Mouse (Mus musculus): ENCODE measurements around the gene Sae1. TPM values are rescaled to one million over a fixed set of nuclear protein-coding genes. Genes with fewer than 3 reads are reported as not detected.

The Sae1 gene
- total and polyA plus RNA-seq, 2 experiments from 2014 or later, result 122 to 211 TPM

DNA sequence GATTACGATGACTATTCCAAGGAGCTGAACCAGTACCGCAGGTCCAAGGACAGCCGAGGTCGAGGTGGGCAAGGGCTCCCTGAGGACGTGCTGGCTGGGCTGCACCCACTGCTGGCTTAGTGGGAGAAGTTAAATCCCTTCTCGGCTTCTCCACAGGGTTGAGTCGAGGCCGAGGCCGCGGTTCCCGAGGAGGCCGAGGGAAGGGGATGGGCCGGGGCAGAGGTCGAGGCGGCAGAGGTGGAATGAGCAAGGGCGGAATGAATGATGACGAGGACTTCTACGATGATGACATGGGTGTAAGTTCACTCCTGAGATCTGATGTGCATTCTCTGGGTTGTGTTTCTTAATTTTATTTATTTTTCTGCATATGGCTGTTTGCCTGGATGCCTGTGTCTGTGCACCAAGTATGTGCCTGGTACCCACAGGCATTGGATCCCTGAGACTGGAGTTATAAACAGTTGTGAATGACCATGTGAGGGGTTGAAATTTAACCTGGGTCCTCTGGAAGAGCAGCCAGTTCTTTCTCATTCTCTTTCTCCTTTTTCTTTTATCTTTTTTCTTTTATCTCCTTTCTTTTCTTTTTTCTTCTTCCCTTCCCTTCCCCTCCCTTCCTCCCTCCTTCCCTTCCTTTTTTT is 34.7 kb upstream of the Sae1 start:
- no peak for ATAC-seq
- Histone ChIP-seq H3K36me3 (ENCODE audit: insufficient read depth) (peaks cover 95% of the 10 kb centered on the region), H3K27ac (ENCODE audit: low read depth, low read length) (no peak overlapping the region), H3K4me1 (ENCODE audit: insufficient read depth) (no peaks in the 10 kb centered on the region), H3K9me3 (ENCODE audit: low read length) (no peaks in the 10 kb centered on the region), H3K4me3 (ENCODE audit: low read depth, low read length) (no peak overlapping the region), H3K4me2 (ENCODE audit: low read depth) (no peak overlapping the region), H3K9ac (no peak overlapping the region), H3K27me3 (ENCODE audit: insufficient read depth, low read length) (no peaks in the 10 kb centered on the region)
- no peak for TF ChIP-seq CTCF (IDR thresholded peaks at IDR 0.05; ENCODE audit: low read depth)
- DNase-seq, result no peak
- WGBS, result 91% methylated on average over 18 of the region's 18 CpGs

DNA sequence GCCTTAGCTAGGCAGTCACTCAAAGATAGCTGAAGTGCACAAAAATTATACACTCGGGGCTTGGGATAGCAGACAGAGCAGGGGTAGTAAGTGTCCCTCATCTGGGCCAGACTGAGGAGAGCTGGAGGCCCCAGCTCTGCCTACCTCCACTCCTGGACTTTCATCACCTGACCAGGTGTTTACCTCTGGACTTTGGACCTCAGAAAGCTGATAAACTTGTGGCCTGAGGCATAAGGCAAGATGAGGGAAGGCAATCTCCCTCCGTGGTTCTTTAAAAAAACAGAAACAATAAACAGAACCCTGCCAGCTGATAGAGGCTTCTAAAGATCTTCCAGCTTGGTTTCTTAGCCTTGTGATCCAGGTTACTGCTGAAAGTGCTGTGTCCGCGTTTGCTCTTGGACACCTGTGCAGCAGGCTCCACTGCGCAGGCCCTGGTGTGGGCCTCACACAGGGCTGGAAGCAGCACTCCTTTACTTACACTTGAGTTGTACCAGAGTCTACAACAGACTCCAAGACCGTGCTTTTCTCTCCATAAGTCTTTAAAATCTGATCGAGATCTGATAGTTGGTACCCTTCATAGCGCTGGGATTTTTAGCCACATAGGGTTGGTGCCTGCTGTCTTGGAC is 33.0 kb upstream of the Sae1 start:
- no peak for ATAC-seq

DNA sequence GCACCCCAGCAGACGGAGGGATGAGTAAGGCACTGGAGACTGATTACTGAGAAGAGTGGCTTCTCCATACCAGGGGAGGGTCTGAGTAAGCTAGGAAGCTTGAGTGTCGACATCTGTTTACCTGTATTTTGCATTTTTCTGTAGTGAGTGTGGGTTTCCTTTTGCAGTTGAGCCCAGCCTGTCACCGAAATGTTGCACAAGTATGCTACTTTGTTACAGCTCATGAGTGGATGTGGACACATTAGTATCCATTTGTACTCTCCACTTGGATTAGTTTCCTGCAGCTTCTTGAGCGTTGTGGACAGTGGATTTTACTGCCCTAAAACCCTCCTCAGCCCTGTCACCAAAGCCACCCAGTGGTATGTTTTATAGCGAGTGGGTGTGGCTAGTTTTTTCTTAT is 31.1 kb upstream of the Sae1 start:
- DNase-seq (no peak), ATAC-seq (no peak)
- peaks cover 71% of the 10 kb centered on the region for H3K36me3 ChIP-seq (ENCODE audit: insufficient read depth)
- H3K4me2 ChIP-seq (ENCODE audit: low read depth), result no peak overlapping the region
- H3K9me3 ChIP-seq (ENCODE audit: low read length), result no peaks in the 10 kb centered on the region
- no peaks in the 10 kb centered on the region for H3K27me3 ChIP-seq (ENCODE audit: insufficient read depth, low read length)
- 91% methylated on average over 5 of the region's 5 CpGs for WGBS
- no peak overlapping the region for H3K4me3 ChIP-seq (ENCODE audit: low read depth, low read length)
- no peak overlapping the region for H3K27ac ChIP-seq (ENCODE audit: low read depth, low read length)
- no peaks in the 10 kb centered on the region for H3K4me1 ChIP-seq (ENCODE audit: insufficient read depth)
- H3K9ac ChIP-seq, result no peak overlapping the region
- no peak for TF ChIP-seq CTCF (IDR thresholded peaks at IDR 0.05; ENCODE audit: low read depth)

More for the DNA sequence above, 33.0 kb upstream of the Sae1 start:
- no peak overlapping the region for H3K4me2 ChIP-seq (ENCODE audit: low read depth)
- no peak for TF ChIP-seq CTCF (IDR thresholded peaks at IDR 0.05; ENCODE audit: low read depth)
- DNase-seq, result no peak
- no peak overlapping the region for H3K4me3 ChIP-seq (ENCODE audit: low read depth, low read length)
- H3K36me3 ChIP-seq (ENCODE audit: insufficient read depth), result peaks cover 90% of the 10 kb centered on the region
- H3K4me1 ChIP-seq (ENCODE audit: insufficient read depth), result no peaks in the 10 kb centered on the region
- H3K27me3 ChIP-seq (ENCODE audit: insufficient read depth, low read length), result no peaks in the 10 kb centered on the region
- no peak overlapping the region for H3K9ac ChIP-seq
- H3K9me3 ChIP-seq (ENCODE audit: low read length), result no peaks in the 10 kb centered on the region
- no peak overlapping the region for H3K27ac ChIP-seq (ENCODE audit: low read depth, low read length)
- WGBS, result 98% methylated on average over 8 of the region's 8 CpGs

DNA sequence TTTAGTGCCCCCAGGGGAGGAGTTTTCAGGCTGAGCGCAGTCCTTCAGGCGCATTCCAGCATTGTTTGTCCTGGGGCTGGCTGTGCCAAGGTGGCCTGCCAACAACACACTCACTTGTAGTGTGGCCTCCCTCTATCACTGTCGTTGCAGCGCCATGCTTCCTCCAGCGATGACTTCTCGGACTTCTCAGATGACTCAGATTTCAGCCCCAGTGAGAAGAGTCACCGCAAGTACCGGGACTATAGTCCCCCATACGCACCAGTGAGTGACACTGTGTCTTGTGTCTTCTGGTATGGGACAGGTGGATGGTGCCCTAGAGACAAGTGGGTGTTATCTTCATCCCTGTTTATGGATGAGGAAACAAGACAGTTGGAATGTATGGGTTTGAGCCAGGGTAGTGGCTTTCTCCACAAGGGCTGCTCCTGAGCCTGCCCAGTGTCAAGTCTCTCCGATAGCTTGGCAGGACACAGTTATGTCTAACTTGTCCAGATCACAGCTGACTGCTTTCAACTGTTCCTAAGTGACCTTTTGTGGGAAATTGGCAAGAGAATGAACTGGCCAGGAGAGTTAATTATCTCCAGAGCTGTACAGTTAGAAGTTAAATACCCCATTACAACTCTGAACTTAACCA is 29.6 kb upstream of the Sae1 start:
- Histone ChIP-seq H3K27me3 (ENCODE audit: insufficient read depth, low read length) (no peaks in the 10 kb centered on the region), H3K9ac (no peak overlapping the region), H3K9me3 (ENCODE audit: low read length) (no peaks in the 10 kb centered on the region), H3K4me2 (ENCODE audit: low read depth) (no peak overlapping the region), H3K36me3 (ENCODE audit: insufficient read depth) (peaks cover 60% of the 10 kb centered on the region), H3K27ac (ENCODE audit: low read depth, low read length) (no peak overlapping the region), H3K4me1 (ENCODE audit: insufficient read depth) (no peaks in the 10 kb centered on the region), H3K4me3 (ENCODE audit: low read depth, low read length) (no peak overlapping the region)
- 87% methylated on average over 10 of the region's 10 CpGs for WGBS
- DNase-seq, result no peak
- no peak for TF ChIP-seq CTCF (IDR thresholded peaks at IDR 0.05; ENCODE audit: low read depth)
- ATAC-seq, result no peak

DNA sequence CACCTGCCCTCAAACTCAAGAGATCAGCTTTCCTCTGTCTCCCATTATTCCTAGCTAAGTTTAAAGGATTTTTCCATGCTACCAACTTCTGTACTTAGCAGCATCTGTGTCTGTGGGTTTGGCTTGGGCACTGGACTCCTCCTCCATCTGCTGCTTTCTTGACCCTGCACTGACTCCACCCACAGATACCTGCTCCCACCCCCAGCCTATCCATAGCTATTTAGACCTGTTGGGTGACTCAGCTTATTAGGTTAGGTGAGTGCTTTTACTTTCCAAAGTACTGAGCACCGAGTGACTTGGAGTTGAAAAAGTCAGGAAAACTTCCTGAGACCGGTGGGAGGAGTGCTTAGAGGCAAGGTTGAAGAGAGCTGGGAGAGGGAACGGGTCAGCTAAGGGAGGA is 27.8 kb upstream of the Sae1 start:
- TF ChIP-seq CTCF (IDR thresholded peaks at IDR 0.05; ENCODE audit: low read depth), result no peak
- H3K4me1 ChIP-seq (ENCODE audit: insufficient read depth), result no peaks in the 10 kb centered on the region

DNA sequence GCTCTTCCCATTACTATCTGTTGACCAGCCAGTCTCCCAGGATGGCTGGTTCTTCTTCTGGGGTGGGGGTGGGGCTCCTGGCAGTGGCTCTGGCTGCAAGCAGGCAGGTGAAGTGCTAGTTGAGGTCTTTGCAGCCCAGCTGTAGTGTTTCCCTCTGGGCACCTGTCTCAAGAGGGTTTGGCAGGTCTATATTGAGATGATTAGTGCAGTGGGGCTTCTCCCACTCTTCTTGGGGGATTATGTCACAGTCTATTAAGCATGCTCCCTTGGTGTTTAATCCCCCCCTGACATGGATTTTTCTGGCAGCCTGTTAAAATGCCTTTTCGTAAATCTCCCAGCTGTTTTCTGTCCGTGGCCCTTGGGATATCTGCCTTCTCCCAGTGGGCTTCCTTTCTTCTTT is 25.3 kb upstream of the Sae1 start:
- no peak for TF ChIP-seq CTCF (IDR thresholded peaks at IDR 0.05; ENCODE audit: low read depth)
- no peak overlapping the region for H3K4me2 ChIP-seq (ENCODE audit: low read depth)
- WGBS, result 56% methylated on average over 2 of the region's 2 CpGs
- no peak overlapping the region for H3K27ac ChIP-seq (ENCODE audit: low read depth, low read length)
- no peak overlapping the region for H3K9ac ChIP-seq
- no peaks in the 10 kb centered on the region for H3K4me1 ChIP-seq (ENCODE audit: insufficient read depth)
- no peak for ATAC-seq
- DNase-seq, result no peak
- H3K9me3 ChIP-seq (ENCODE audit: low read length), result no peaks in the 10 kb centered on the region
- no peak overlapping the region for H3K4me3 ChIP-seq (ENCODE audit: low read depth, low read length)
- peaks cover 16% of the 10 kb centered on the region for H3K36me3 ChIP-seq (ENCODE audit: insufficient read depth)
- no peaks in the 10 kb centered on the region for H3K27me3 ChIP-seq (ENCODE audit: insufficient read depth, low read length)

More for the DNA sequence above, 27.8 kb upstream of the Sae1 start:
- no peak overlapping the region for H3K4me2 ChIP-seq (ENCODE audit: low read depth)
- no peak overlapping the region for H3K4me3 ChIP-seq (ENCODE audit: low read depth, low read length)
- H3K9ac ChIP-seq, result no peak overlapping the region
- WGBS, result 94% methylated on average over 3 of the region's 3 CpGs
- ATAC-seq (no peak), DNase-seq (no peak)
- no peak overlapping the region for H3K27ac ChIP-seq (ENCODE audit: low read depth, low read length)
- H3K27me3 ChIP-seq (ENCODE audit: insufficient read depth, low read length), result no peaks in the 10 kb centered on the region
- peaks cover 41% of the 10 kb centered on the region for H3K36me3 ChIP-seq (ENCODE audit: insufficient read depth)
- H3K9me3 ChIP-seq (ENCODE audit: low read length), result no peaks in the 10 kb centered on the region

DNA sequence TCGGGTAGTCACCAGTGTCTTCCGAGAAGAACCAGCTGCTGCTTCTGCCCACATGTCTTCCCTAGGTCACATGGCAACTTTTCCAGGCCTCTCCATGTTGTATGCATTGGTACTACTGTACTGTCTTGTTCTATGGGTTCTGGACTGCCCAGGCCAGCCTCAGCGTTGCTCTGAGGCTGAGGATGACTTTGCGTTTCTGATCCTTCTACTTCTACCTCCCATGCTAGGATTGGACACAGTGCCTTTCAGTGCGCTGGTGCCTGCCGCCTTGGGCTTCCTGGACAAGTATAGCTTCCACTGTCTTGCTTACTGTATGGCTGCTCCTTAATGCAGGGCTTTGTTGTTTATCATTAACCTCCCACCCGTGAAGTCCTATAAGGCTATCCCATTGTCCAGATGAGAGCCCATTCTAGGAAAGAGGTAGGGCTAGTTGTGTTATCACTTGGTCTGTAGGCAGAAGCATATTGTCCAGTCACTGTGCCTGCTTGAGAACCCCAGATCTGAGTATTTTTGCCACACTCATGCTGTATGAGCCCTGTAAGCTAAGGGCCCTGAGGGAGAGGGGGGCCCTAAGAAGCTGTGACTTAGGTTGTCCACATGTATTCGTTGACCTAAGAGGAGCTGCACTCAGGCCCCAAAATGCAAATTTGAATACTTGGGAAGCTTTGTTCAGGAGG is 24.8 kb upstream of the Sae1 start:
- no peaks in the 10 kb centered on the region for H3K9me3 ChIP-seq (ENCODE audit: low read length)
- no peak overlapping the region for H3K4me2 ChIP-seq (ENCODE audit: low read depth)
- peaks cover 11% of the 10 kb centered on the region for H3K36me3 ChIP-seq (ENCODE audit: insufficient read depth)
- no peak overlapping the region for H3K27ac ChIP-seq (ENCODE audit: low read depth, low read length)
- WGBS, result 89% methylated on average over 8 of the region's 8 CpGs
- no peak for TF ChIP-seq CTCF (IDR thresholded peaks at IDR 0.05; ENCODE audit: low read depth)
- H3K9ac ChIP-seq, result no peak overlapping the region
- ATAC-seq (no peak), DNase-seq (no peak)
- H3K4me1 ChIP-seq (ENCODE audit: insufficient read depth), result no peaks in the 10 kb centered on the region
- H3K4me3 ChIP-seq (ENCODE audit: low read depth, low read length), result no peak overlapping the region
- H3K27me3 ChIP-seq (ENCODE audit: insufficient read depth, low read length), result no peaks in the 10 kb centered on the region
